Mouse (Mus musculus) B cell, adult 67 days (primary cell): ENCODE results near the gene Ggct. TPM values are rescaled to one million over a fixed set of nuclear protein-coding genes. Genes with fewer than 3 reads are reported as not detected.

ENCODE experiments used
- total RNA-seq, 2 experiments: library from RNA; stranded (reverse); gene quantifications; 4 replicates each; pipeline ENCODE4 v1.2.4; 2023

The Ggct gene
- total RNA-seq = 10 to 100 TPM; 33.1 to 34.5 TPM

DNA sequence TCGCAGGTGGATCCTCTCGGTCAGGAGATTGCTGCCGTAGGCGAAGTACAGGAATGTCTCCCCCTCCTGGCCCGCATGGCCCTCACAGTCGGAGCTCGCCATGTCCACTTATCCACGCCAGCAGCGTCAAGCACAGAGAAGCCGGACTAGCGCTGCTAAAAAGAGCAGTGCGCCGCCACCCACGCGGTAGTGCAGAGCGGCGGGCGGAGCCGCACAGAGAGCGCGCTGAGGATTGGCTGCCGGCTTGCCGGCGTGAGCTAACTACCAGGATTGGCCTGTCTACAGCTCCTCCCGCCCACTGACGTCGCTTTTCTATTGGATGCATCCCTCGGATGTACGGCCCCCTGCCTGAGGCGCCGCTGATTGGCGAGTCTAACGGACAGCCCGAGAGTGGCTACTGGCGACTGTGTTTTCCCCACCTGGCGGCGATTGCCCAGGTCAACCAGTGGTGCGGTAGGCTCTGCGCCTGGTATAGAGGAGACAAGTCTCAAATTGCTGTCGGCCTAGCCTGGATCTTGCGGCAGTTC lies at the start of gene Ggct:
Ggct (minus strand) TSS at position 217 of the 527 bp plus-strand sequence.

DNA sequence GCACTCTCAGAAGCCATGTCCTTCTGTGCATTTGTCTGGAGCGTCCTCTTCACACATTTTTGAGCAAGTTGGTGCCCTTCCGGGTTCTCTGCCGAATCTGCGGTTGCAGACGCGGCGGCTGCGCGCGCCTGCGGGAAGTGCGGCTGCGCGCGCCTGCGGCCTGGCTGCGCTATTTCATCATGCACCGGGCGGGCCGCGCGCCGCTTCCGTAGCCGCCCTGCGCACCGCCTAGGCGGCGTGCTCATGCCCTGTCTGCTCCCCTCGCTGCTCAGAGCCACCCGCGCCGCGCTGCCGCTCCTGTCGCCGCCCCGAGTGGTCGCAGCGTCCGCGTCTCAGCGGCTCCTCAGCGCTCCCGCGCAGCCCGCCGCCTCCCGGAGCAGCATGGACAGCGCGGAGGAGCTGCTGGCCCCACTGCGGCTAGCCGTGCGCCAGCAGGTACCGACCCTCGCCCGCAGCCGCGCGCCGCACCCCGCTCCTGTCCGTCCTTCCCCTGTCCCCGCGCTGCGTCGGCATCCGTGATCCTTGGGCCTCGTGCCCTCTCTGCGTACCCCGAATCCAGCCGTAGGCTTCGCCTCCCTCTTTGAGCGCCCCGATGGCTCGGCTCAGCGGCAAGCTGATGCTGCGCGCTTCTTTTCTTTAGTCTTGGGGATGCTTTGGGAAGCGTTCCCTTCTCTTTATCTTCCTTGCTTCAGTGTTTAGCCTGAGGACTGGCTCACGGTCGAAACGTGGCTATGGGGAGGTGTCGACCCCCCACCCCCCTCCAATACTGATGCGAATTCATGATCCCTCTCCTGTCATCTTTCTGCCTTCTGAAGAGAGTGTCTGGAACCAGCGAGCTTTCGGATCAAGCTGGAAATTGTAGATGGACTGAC lies 45.3 kb upstream of the Ggct start, which contains the start of gene Gars:
Gars (plus strand) TSS at position 209 of the 872 bp plus-strand sequence.

DNA sequence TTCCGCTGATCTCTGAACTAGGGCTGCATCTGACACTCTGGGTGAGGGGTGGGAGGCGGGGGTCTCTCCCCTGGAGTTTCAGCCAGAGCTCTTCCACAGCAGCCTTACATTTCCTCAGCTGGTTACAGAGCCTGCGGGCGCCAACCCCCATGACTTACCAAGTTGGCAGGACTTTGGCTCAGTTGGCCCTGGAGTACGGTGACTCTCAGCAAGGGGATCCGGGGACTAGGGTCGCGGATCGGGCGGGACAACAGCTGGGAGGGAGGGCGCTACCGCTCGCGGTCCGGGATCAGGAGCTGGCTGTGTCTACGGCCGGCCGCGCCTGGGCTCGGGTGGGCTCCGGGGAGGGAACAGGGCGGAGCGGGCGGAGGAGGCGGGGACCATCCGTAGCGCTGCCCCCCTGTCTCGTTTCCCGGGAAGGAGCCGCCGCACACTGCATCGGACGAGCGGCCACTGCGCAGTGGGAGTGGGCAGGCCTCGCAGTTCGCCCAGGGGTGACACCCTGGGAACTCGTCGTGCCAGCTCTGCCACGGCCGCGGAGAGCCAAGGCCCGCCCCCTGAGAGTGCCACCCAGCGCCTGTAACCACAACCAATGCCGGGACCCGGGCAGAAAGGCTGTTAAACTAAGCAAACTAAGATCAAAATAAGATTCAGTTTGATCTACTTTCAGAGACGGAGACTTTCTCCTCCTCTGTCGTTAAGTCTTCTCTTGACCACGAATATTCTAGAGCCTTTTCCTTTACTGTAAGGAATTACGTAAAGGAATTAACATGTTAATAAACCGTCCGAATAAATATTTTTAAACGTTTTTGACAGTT lies 20.4 kb downstream of the Ggct start, which contains the start of gene Nod1:
Nod1 (minus strand) TSS at position 502 of the 818 bp plus-strand sequence.

Other genes starting within 250 kb of the Ggct start
- 10 to 100 TPM; 48.5 to 48.9 TPM for gene Znrf2, start 176.0 kb downstream of the Ggct start, total RNA-seq
- 10 to 100 TPM; 19.2 to 27.1 TPM for gene Nod1, start 20.3 kb downstream of the Ggct start, total RNA-seq
- gene Gars, start 45.1 kb upstream of the Ggct start, total RNA-seq = 10 to 100 TPM; 61.0 to 61.2 TPM
- not detected for gene Crhr2, start 140.1 kb upstream of the Ggct start, total RNA-seq
- not detected for gene Inmt, start 182.1 kb upstream of the Ggct start, total RNA-seq
- gene Mindy4, start 210.4 kb upstream of the Ggct start, total RNA-seq = not detected